In the genomic region with DNA sequence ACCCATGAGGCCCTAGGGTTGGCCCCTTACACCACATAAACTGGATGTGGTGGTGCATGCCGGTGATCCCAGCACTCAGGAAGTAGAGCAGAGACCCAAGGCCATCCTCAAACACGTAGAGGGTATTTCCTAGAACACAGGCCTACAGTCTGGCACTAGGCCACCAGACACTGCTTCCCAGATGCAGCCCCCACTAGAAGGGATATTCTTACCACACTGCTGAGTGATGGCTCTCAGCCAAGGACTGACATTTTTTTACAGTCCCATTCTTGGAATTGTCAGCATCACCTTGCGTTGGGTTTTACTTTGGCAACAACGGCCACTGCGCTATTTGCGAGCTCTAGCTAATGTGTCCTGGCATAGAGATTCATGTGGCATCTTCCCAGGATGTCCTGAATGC, we compare ENCODE assay signal across 27 mouse cellular contexts. TPM values are rescaled to one million over a fixed set of nuclear protein-coding genes. Genes with fewer than 3 reads are reported as not detected.
DNase-seq lines count a peak whose midpoint lies in the region; ATAC-seq and TF ChIP-seq lines count a peak whose summit lies in the region.
"Had no signal": no experiment of that assay in that cellular context is flagged by ENCODE, and none has a peak within 500 bp of the region (broad histone marks: within the 10 kb centered on the region; RNA-seq: fewer than 3 reads in every experiment).

No protein-coding gene starts in this region.

- H3K4me3 ChIP-seq in heart, postnatal 0 days (ENCODE audit: low read depth, low read length), result no peak overlapping the region
- no peak overlapping the region for H3K4me3 ChIP-seq in heart, embryonic 11.5 days (ENCODE audit: low read depth, low read length)
- no peak overlapping the region for H3K4me3 ChIP-seq in limb, embryonic 13.5 days
- no peak overlapping the region for H3K4me3 ChIP-seq in limb, embryonic 10.5 days
- H3K4me3 ChIP-seq: erythroblast, embryonic 14.5 days; gastrocnemius, adult 2 months; limb, embryonic 15.5 days; midbrain, embryonic 12.5 days; myocyte had no signal

- H3K4me2 ChIP-seq in heart, postnatal 0 days (ENCODE audit: low read depth, low read length), result no peak overlapping the region
- no peak overlapping the region for H3K4me2 ChIP-seq in heart, embryonic 11.5 days
- H3K4me2 ChIP-seq in limb, embryonic 13.5 days (replicated peaks), result no peak overlapping the region
- H3K4me2 ChIP-seq: limb, embryonic 15.5 days; midbrain, embryonic 12.5 days had no signal

- no peak for TF ChIP-seq CTCF in heart, postnatal 0 days (IDR thresholded peaks at IDR 0.05; ENCODE audit: low read depth)

- no peak for TF ChIP-seq EP300 in heart, postnatal 0 days (IDR thresholded peaks at IDR 0.05; ENCODE audit: low read depth)

- no peaks in the 10 kb centered on the region for H3K9me3 ChIP-seq in heart, postnatal 0 days (replicated peaks; ENCODE audit: control insufficient read depth, low read length)
- H3K9me3 ChIP-seq in heart, embryonic 11.5 days (replicated peaks; ENCODE audit: control insufficient read depth, low read length), result no peaks in the 10 kb centered on the region
- no peaks in the 10 kb centered on the region for H3K9me3 ChIP-seq in limb, embryonic 13.5 days
- no peaks in the 10 kb centered on the region for H3K9me3 ChIP-seq in limb, embryonic 10.5 days (replicated peaks)
- H3K9me3 ChIP-seq: G1E; limb, embryonic 15.5 days; midbrain, embryonic 12.5 days had no signal

- DNase-seq in cerebellum, postnatal 10 days, result peak; percentile 32 to 39
- DNase-seq in cerebellum, adult 8-10 months, result no peak
- DNase-seq in heart, postnatal 0 days (ENCODE audit: low spot score), result peak; percentile 13
- no peak for DNase-seq in limb, embryonic 10.5 days (ENCODE audit: low spot score)
- DNase-seq in brain, adult 2 months (ENCODE audit: low read depth, low spot score), result peak; percentile 22
- no peak for DNase-seq in kidney, postnatal 4 days
- DNase-seq: adrenal gland, postnatal 36 days; cerebellum, postnatal 25 days; gastrocnemius, adult 2 months; heart, postnatal 36 days; kidney, postnatal 10 days; right cerebral cortex, postnatal 25 days; thymus, postnatal 14 days had no signal

- no peaks in the 10 kb centered on the region; the same call in 1 of the 2 replicates for H3K4me1 ChIP-seq in heart, postnatal 0 days (ENCODE audit: control insufficient read depth, insufficient read depth)
- no peaks in the 10 kb centered on the region for H3K4me1 ChIP-seq in heart, embryonic 11.5 days (ENCODE audit: control insufficient read depth, insufficient read depth, low read length)
- H3K4me1 ChIP-seq in limb, embryonic 13.5 days, result peaks cover 8% of the 10 kb centered on the region; the same call in 1 of the 2 replicates
- H3K4me1 ChIP-seq in limb, embryonic 10.5 days, result no peaks in the 10 kb centered on the region
- H3K4me1 ChIP-seq: limb, embryonic 15.5 days; midbrain, embryonic 12.5 days had no signal

- H3K9ac ChIP-seq in heart, postnatal 0 days (replicated peaks; ENCODE audit: low read depth, low read length), result no peak overlapping the region
- no peak overlapping the region for H3K9ac ChIP-seq in heart, embryonic 11.5 days (ENCODE audit: low read depth, low read length)
- H3K9ac ChIP-seq in limb, embryonic 13.5 days, result no peak overlapping the region
- H3K9ac ChIP-seq: limb, embryonic 15.5 days; midbrain, embryonic 12.5 days had no signal

- H3K36me3 ChIP-seq in heart, postnatal 0 days (replicated peaks; ENCODE audit: control insufficient read depth, insufficient read depth, low read length), result no peaks in the 10 kb centered on the region
- H3K36me3 ChIP-seq in heart, embryonic 11.5 days (ENCODE audit: control insufficient read depth, insufficient read depth, low read length), result no peaks in the 10 kb centered on the region
- H3K36me3 ChIP-seq in limb, embryonic 13.5 days, result no peaks in the 10 kb centered on the region
- no peaks in the 10 kb centered on the region for H3K36me3 ChIP-seq in limb, embryonic 10.5 days
- H3K36me3 ChIP-seq: G1E; limb, embryonic 15.5 days; midbrain, embryonic 12.5 days had no signal

- H3K27me3 ChIP-seq in heart, postnatal 0 days (ENCODE audit: control insufficient read depth, insufficient read depth, low read length), result no peaks in the 10 kb centered on the region
- no peaks in the 10 kb centered on the region for H3K27me3 ChIP-seq in heart, embryonic 11.5 days (ENCODE audit: control insufficient read depth, insufficient read depth, low read length)
- H3K27me3 ChIP-seq in limb, embryonic 13.5 days, result no peaks in the 10 kb centered on the region
- no peaks in the 10 kb centered on the region for H3K27me3 ChIP-seq in limb, embryonic 10.5 days (ENCODE audit: low read depth, poor library complexity, severe bottlenecking)
- H3K27me3 ChIP-seq: limb, embryonic 15.5 days; midbrain, embryonic 12.5 days had no signal

- peak; percentile 27; the same call in 1 of the 2 replicates for ATAC-seq in heart, postnatal 0 days (ENCODE audit: insufficient read depth, low read depth)
- no peak for ATAC-seq in heart, embryonic 11.5 days (replicated peaks; ENCODE audit: insufficient number of reproducible peaks, low FRiP score, low TSS enrichment)
- peak; percentile 40; the same call in 1 of the 2 replicates for ATAC-seq in limb, embryonic 13.5 days (ENCODE audit: low FRiP score, low read depth)
- ATAC-seq: CD4-positive, CD25-positive, alpha-beta regulatory T cell, adult 4 months; intestine, postnatal 0 days had no signal

- no peak overlapping the region for H3K27ac ChIP-seq in heart, postnatal 0 days (ENCODE audit: low read depth)
- H3K27ac ChIP-seq in heart, embryonic 11.5 days (ENCODE audit: low read depth, low read length), result no peak overlapping the region
- no peak overlapping the region for H3K27ac ChIP-seq in limb, embryonic 13.5 days
- H3K27ac ChIP-seq in limb, embryonic 10.5 days, result no peak overlapping the region
- H3K27ac ChIP-seq: gastrocnemius, adult 2 months; limb, embryonic 15.5 days; midbrain, embryonic 12.5 days; stomach, postnatal 0 days had no signal

- 22% methylated on average over 6 of the region's 6 CpGs for WGBS in heart, postnatal 0 days
- WGBS in heart, embryonic 11.5 days (ENCODE audit: insufficient replicate concordance), result 62% methylated on average over 6 of the region's 6 CpGs
- 65% methylated on average over 6 of the region's 6 CpGs for WGBS in limb, embryonic 13.5 days
- 96% methylated on average over 6 of the region's 6 CpGs for WGBS in limb, embryonic 10.5 days

RNA-seq across cellular contexts. Expression of a gene that starts 18.9 kb away (rescaled TPM):
- total RNA-seq in heart, postnatal 0 days (2014; rRNA removed; ENCODE audit: low replicate concordance), result not detected in 2 replicates
- polyA plus RNA-seq in heart, postnatal 0 days (2015; fragmentation: Nextera tagmentation; extraction: Ambion mirVana), result not detected in 2 replicates
- not detected in 2 replicates for polyA plus RNA-seq in heart, embryonic 11.5 days (2014; fragmentation: Nextera tagmentation; extraction: Ambion mirVana)
- not detected in 2 replicates for polyA plus RNA-seq in limb, embryonic 13.5 days (2015; fragmentation: Nextera tagmentation; extraction: Ambion mirVana)
- not detected in 2 replicates for polyA plus RNA-seq in limb, embryonic 10.5 days (2016; fragmentation: Nextera tagmentation; extraction: Ambion mirVana)
- total RNA-seq: adrenal gland, postnatal 36 days; G1E; gastrocnemius, adult 2 months; granulocyte monocyte progenitor cell, adult 5-6 weeks; heart, postnatal 36 days; layer of hippocampus, adult 8-10 months; left cerebral cortex, adult 8-10 months had no signal
- polyA plus RNA-seq: CD4-positive, CD25-positive, alpha-beta regulatory T cell, adult 4 months; erythroblast, embryonic 14.5 days; G1E; intestine, postnatal 0 days; limb, embryonic 15.5 days; liver, embryonic 16.5 days; midbrain, embryonic 12.5 days; myocyte; stomach, postnatal 0 days had no signal

Comparison
In these comparisons a context has a peak if more than half of its experiments do, and no peak if none do; other contexts are left out.
1. DNase-seq: peak in cerebellum, postnatal 10 days (2 of 2), heart, postnatal 0 days (single experiment) and brain, adult 2 months (single experiment); none in cerebellum, adult 8-10 months (single experiment), limb, embryonic 10.5 days (single experiment) and kidney, postnatal 4 days (0 of 2).